Mouse (Mus musculus): ENCODE data around the gene Baz2b. TPM values are rescaled to one million over a fixed set of nuclear protein-coding genes. Genes with fewer than 3 reads are reported as not detected.

Baz2b gene
- total RNA-seq, 2 experiments from 2014 or later = 74.9 to 76.0 TPM

DNA sequence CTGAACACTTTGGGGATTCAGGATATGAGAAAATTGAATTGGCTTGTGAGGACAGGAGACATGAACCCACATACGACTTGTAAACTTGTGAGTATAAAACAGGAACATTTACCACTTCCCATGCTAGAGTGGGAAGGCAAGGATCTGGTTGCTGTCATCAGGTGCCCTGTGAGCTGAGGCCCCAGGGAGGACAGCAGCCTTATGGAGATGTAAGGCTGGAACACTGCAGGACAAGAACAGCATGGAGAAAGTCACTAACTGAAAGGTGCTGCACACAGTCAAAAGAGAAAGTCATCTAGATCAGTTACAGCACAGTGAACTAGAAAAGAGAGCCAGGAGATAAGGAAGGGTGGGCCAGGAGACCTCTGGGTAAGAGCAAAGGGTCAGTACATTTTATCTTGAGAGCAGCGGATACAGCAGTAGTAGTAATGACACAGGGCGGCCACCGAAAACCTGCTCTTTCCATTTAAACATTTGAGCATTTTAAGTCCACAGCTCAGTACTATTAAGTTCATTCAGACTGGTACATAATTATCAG, 236.5 kb downstream of the Baz2b start:
- no peak for ATAC-seq (replicated peaks; ENCODE audit: poor library complexity, severe bottlenecking)

DNA sequence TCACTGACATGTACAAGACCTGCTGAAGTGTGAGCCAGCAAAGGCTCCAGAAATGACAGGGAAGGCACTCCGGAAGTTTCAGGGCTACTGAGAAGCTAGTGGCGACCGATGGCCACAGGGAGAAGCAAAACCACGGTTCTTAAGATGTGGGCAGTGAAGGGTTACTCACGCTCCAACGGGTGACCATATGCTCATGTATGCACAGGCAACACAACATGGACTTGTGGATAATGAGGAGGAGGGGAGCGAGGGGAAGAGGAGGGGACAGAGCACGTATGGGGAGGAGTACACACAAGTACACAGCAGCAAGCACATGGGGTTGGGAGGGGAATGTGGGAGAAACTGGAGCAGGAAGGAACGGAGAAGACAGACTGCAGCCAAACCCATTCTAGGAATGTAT, 239.1 kb downstream of the Baz2b start:
- no peak for ATAC-seq (replicated peaks; ENCODE audit: poor library complexity, severe bottlenecking)

DNA sequence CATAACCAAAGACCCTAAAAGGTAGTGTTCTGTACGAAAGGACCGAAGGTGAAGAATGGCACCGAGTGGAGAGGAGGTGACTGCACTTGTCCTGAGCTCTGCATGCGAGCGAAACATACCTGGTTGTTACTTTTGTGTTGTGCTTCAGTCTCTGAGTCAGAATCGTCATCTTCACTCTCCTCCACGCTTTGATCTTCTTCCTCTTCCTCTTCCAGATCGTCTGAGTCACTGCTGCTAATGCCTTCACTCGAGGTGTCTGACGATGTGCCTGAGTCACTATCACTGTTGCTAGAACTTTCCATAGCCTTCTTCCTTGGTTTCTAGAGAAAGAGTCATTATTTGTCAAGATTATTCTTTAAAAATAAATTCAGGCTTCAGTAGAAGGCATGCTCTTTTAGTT, 240.5 kb downstream of the Baz2b start:
- peak; percentile 69 for ATAC-seq (replicated peaks; ENCODE audit: poor library complexity, severe bottlenecking)

DNA sequence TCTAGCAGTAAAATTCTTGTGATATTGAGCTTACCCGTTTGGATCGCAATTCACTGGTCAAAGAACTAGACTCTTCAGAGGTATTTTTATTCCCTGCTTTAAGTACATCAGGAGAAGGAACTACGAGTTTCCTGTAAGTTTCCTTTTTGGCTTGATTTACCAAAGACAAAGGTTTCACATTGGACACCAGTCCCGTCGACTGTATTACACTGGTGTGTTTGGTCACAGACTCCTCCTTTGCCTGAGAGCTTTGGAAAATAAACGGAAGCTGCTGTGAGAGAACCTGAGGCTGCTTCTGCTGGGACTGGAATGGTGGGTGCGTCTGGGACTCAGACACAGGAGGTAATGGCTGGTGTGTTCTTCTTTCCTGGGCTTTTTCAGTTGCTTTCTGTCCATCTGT, 241.0 kb downstream of the Baz2b start:
- ATAC-seq (replicated peaks; ENCODE audit: poor library complexity, severe bottlenecking) = no peak

DNA sequence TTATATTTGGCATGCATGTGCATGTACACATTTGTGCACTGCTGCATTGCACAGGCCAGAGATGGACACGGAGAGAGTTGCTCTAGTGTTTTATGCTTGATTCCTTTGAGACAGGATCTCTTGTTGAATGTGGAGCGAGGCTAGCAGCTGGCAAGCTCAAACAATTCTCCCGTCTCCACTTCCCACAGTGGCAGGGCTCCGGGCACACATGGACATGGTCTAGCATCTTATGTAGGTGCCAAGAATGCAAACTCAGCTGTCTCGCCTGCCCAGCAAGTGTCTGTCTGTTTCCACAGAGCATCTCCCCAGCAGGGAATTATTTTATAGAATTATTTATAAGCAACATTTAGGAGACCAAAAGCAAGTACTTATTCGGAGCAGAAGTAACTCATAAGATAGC, 243.2 kb downstream of the Baz2b start:
- no peak for ATAC-seq (replicated peaks; ENCODE audit: poor library complexity, severe bottlenecking)

DNA sequence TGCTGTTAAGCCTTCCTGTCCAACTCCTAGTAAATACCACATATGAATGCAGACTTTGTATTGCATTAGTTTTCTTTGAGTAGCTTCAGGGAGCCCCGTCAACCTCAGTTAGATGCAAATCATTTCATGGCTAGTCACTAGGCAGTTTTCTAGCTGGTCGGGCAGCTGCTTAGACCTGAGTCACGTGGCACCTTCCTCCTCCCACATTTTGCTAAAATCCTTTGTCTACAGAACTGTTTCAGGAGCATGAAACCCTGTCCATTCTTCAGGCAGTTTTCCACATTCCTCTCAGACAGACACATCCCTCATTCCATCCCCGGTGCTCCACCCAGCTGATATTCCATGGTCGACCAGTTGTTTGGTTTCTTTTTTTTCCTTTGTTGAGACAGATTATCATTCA, 246.6 kb downstream of the Baz2b start:
- no peak for ATAC-seq (replicated peaks; ENCODE audit: poor library complexity, severe bottlenecking)

DNA sequence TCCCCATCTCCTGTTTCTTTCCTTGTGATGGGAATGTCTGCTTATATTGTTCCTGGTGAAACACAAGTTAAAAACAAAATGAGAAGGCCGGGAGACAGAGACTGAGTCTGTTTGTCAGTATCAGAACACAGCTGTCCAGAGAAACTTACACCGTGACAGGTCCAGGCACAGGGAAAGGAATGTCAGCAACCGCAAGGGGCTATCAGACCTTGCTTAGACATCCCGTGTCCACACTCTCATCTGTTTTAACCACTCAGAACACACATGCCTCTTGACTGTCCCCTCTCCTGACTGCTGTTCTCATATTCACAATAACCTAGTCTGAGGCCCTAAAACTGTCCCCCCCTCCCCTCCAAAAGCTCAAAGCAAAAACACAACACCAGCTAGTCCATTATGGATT, 247.1 kb downstream of the Baz2b start:
- no peak for ATAC-seq (replicated peaks; ENCODE audit: poor library complexity, severe bottlenecking)

DNA sequence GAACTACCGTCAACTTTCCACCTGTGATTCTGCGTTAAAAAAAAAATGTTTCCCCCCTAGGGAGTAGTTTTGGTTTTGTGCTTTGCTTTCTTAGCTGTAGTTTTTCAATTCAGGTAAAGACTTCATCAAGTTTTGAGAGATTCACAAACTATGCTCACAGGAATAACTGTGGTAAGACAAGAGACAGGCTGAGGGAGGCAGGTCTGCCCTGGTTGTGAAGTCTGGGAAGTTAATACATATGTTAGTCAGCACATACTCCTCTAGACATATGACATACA, 249.2 kb downstream of the Baz2b start:
- ATAC-seq (replicated peaks; ENCODE audit: poor library complexity, severe bottlenecking) = no peak

DNA sequence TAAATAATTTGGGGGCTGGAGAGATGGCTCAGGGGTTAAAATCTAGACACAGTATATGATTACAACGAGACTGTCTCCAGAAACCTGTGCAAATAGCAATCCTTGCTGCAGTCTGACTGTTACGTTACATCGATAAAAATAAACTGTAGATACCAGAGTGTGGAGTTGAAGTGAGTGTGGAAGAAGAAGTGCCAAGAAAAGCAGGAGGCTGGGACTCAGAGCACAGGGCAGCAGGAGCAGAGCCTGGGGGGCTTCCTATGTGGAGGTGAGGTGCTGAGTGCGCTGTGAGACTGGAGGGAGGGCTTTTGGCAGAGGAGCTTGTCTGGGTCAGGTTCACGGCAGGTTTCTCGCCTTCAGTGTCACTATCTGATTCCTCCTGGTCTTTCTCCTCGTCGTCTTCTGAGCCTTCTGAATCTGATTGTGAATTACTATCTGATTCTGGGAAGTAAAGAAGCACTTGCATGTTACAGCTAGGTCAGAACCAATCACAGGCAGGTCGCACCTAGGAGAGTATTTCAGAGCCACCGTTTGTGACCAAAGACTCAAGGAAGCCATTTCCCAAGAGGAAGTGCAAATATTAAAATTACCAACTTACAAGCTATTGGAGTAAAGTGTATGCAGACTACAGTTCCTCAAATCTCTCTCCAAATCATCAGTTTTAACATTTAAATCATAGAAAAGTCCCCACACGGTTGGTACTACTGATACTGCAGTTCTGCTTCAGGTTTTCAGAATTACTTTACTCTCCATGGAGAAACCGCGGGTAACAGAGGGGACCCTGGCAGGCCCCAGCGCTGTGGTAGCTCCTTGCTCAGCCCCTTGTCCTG, 249.8 kb downstream of the Baz2b start:
- peak; percentile 70 for ATAC-seq (replicated peaks; ENCODE audit: poor library complexity, severe bottlenecking)

DNA sequence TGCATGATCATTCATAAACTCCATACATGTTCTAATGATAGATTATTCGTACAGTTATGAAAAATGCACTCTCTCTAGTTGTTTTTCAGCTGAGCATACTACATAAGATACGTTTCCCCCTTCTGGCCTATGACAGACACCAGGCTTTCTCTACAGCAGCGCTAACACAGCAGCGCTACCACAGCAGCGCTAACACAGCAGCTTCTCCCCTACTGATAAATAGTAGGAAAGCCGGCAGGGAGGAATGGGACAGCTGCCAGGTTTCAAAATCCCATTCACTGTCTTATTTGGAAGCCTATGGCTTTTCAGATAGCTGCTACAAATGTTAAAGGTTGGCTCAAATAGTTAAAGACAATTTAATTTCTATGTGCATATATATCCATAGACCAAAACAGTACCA, 251.1 kb downstream of the Baz2b start:
- no peak for ATAC-seq (replicated peaks; ENCODE audit: poor library complexity, severe bottlenecking)

DNA sequence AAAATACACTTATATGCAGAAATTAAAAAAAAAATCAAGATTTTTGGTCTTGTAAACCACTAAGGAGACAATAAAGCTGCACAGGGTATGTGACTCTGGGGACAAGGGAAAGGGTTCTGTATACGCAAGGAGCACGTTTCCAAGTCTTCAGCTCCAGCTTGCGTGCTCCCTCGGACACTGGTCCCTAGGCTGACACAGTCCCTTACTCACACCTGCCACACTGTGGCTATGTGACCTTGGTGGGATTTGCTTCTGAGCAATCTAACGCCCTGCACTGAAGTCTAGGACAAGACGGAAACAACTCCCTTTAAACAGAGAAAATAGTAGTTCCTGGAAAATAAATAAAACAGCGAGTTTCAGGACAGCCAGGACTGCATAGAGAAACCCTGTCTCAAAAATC, 253.7 kb downstream of the Baz2b start:
- ATAC-seq (replicated peaks; ENCODE audit: poor library complexity, severe bottlenecking) = no peak

DNA sequence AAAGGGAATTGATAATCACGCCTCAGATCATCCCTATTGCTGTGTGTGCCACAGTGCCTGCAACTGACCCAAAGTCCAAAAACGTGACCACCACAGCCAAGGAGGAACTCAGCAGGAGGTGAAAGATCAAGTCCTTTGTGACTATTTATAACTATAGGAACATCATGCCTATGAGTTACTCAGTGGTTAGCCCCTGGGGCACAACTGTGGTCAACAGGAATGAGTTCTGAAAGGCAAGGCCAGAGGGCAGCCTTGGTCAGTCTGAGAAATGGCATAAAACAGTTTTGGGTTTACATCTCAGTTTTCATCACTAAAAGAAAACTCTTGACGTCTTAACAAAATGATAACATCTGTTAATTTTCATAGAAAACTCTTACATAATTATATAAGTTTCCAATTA, 254.8 kb downstream of the Baz2b start:
- no peak for ATAC-seq (replicated peaks; ENCODE audit: poor library complexity, severe bottlenecking)

DNA sequence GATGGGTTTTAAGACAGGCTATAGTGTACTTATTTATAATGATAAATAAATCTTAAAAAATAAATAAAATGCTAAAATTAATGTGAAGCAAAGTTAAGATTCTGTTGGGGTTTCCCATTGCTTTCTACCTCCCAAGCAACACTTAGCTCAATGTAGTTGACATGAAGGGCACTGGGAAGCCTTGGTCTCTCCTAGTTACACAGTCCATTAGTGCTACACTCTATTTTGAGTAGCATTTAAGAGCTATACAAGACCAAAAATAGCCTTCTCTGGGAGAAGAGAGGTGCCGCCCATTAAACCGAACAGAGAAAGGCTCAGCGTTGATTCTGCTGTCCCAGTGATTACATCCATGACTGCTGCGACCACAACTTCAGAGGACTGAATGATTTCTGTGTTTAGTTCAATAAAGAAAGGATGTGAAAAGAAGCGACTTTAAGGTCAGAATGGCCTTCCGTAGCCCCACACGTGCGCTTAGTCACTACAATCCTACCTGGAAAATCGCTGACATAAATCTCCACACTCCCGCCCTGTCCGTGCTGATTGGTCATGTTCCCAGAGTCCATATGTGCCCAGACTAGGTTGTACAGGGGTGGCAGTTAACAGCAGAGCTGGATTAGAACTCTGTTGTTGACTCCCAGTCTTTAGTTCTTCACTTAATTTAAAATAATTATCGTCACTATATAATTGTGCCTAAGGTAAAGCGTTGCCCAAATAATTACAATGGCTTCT, 257.2 kb downstream of the Baz2b start:
- ATAC-seq (replicated peaks; ENCODE audit: poor library complexity, severe bottlenecking) = no peak

DNA sequence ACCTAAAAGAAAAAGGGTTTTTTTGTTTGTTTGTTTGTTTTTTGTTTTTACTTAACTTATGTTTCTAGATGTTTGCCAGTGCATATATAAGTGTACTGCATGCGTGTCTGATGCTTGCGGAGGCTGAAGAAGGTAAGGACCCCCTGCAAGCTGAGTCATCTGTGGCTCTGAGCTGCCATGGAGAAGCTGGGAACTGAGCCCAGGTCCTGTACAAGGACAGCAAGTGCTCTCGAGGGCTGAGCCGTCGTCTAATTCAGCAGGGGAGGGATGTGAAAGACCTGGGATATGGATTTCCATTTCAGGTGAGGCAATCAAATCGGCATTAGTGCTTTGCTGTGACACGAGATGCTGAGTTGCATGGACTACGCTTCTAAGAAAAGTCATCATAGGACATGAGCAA, 257.9 kb downstream of the Baz2b start:
- ATAC-seq (replicated peaks; ENCODE audit: poor library complexity, severe bottlenecking) = no peak

DNA sequence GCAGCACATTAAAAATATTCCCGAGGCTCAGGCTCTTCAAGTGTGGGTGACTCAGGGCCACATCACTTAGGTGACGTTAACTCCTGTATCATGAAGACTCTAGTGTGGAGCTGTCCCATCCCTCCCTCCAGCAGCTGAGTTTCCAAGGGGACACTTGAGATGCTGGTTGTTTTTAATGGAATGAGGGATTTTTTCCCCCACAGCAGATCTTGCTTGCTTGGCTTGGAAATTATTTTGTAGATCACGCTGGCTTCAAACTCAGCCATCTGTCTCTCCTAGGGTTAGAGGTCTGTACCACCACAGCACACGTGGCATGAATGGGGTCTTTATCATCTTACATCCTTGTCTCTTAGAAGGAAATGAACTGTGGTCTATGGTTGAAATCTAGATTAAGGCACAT, 258.5 kb downstream of the Baz2b start:
- no peak for ATAC-seq (replicated peaks; ENCODE audit: poor library complexity, severe bottlenecking)

DNA sequence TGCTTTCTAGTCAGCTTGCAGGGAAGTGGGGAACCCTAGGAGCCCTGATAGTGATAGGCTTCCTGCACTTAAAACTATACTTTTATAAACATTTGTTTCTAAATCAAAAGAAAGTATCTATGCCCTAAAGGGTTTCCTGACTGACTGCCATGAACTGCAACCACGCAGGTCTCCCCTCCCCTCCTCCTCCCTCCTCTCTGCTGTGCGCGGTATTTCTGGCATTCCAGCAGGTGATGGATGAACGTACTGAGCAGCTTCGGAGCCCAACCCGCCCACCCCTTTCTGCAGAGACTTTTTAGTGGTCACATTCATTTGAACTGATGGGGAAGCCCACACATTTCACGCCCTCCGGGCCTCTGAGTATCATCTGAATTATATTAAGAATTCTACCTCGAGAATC, 273.3 kb downstream of the Baz2b start:
- no peak for ATAC-seq (replicated peaks; ENCODE audit: poor library complexity, severe bottlenecking)

DNA sequence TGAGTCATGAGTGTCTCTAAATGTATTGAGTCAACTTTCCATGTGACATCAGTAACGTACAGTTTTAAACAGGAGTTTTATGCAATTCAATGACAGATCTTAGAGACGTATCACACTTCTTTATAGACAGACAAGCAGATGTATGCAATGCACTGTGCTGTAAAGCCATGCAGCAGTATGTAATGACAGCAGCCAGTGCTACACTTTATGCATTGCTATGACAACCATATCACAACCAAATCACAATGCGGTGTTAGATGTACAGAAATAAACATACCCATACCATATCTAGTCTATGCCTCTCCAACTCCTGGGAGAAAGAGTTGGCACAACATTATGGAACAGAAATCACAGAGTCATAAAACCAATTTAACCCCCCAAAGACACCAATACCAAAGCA, 276.5 kb downstream of the Baz2b start:
- no peak for ATAC-seq (replicated peaks; ENCODE audit: poor library complexity, severe bottlenecking)

DNA sequence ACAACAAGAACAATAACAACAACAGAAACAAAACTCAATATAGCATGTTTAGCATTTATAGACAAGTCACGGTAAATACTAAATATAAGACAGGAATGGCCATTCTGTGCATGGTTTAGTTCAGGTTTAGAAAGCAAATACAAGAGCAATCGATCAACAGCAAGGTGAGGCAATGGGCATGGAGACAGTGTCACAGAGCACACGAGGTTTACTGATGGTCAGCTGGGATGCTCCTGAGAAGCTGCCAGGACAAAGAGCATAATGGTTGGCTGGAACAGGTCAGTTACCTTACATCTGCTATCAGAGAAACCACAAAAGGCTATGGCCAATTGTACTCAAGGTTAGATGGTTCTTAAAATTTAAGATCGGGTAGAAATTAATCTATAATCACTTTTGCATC, 277.4 kb downstream of the Baz2b start:
- ATAC-seq (replicated peaks; ENCODE audit: poor library complexity, severe bottlenecking) = no peak

DNA sequence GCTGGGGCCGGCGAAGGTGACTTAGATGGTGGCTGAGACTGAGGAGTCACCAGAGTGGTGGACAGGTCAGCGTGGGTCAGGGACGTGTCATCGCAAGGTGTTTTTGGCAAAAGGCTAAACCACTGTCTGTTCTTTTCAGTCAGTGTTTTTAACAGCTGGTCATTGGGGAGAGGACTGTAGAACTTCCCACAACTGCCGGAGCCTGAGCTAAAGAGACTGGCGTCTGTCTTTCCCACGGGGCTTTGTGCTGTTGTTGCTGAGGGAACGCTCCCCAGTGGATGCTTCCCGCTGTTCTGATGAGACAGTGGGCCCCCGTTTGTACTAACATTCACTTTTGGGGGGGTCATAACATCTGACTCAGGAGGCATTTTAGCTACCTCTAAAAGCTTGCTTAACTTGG, 296.0 kb downstream of the Baz2b start:
- ATAC-seq (replicated peaks; ENCODE audit: poor library complexity, severe bottlenecking) = no peak

DNA sequence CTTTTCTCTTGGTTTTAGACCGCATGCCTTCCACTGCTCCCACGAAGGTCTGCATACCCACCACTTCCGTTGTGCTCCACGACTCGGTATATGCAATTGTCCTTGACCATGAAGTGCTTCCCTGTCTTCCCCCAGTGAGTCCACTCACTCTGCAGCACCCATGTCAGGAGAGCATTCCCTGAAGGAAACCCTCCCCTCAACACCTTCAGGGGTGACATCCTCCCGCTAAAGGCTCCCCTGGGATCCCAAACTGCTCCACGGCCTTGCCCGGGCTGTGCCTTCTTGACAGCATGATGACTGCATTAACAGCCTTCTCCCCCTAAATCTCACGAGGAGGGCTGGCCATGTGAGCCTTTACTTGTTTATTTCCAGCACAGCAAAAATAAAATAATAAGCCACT, 301.6 kb downstream of the Baz2b start:
- ATAC-seq (replicated peaks; ENCODE audit: poor library complexity, severe bottlenecking) = no peak

DNA sequence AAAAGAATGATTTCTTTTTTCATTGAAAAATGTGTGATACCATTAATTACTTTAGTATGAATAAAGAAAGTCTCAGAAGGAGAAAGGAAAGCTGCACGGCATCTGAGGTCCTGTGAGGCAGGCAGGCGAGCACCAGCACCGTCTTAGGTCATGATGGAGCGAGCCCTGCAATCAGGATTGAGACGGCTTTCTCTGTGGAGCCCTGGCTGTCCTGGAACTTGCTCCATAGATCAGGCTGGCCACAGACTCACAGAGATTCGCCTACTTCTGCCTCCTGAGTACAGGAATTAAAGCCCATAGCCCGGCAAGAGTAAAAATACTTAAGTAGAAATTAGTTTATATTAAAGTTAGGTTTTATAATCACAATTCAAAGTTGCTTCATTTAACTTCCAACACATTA, 305.6 kb downstream of the Baz2b start:
- ATAC-seq (replicated peaks; ENCODE audit: poor library complexity, severe bottlenecking) = no peak

DNA sequence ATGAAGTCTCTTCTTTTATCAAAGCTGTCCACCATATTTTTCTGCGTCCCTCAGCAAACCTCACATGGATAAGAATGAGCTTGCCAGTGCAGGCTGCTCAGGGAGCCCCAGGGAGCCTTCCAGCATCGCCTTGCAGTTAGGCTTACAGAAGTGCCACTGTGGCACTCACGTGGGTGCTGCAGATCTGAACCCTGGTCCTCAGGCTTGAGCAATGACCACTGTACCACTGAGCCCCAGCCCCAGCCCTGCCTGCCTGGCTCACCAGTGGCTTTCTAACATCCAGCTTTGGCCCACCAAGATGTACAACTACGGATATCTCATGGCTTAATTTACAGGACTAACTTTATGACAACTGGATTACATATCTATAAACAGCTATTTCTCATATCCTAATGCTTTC, 311.0 kb downstream of the Baz2b start:
- ATAC-seq (replicated peaks; ENCODE audit: poor library complexity, severe bottlenecking) = no peak

Data from granulocyte monocyte progenitor cell, adult 5-6 weeks (primary cell).